In genomic region chr1:79759436-79759972, GRCm38 (mm10) we compare ENCODE assay signal across 8 mouse cellular contexts. TPM values are rescaled to one million over a fixed set of nuclear protein-coding genes. Genes with fewer than 3 reads are reported as not detected.
DNase-seq lines count a peak whose midpoint lies in the region; ATAC-seq lines count a peak whose summit lies in the region.

No protein-coding gene starts in this region.

- no peak overlapping the region; the same call in 1 of the 2 replicates for H3K27ac ChIP-seq in liver, embryonic 12.5 days
- no peak overlapping the region for H3K27ac ChIP-seq in stomach, embryonic 16.5 days (ENCODE audit: low read length)

- H3K27me3 ChIP-seq in megakaryocyte, embryonic 14.5 days (replicated peaks) = no peaks in the 10 kb centered on the region
- H3K27me3 ChIP-seq in liver, embryonic 12.5 days (replicated peaks) = no peaks in the 10 kb centered on the region
- H3K27me3 ChIP-seq in stomach, embryonic 16.5 days (ENCODE audit: control insufficient read depth, insufficient read depth, low read length) = no peaks in the 10 kb centered on the region

- H3K9me3 ChIP-seq in megakaryocyte, embryonic 14.5 days = no peaks in the 10 kb centered on the region
- H3K9me3 ChIP-seq in liver, embryonic 12.5 days (replicated peaks) = no peaks in the 10 kb centered on the region
- H3K9me3 ChIP-seq in stomach, embryonic 16.5 days (replicated peaks; ENCODE audit: control insufficient read depth, low read length) = no peaks in the 10 kb centered on the region

- H3K4me1 ChIP-seq in megakaryocyte, embryonic 14.5 days = peaks cover 87% of the 10 kb centered on the region
- H3K4me1 ChIP-seq in liver, embryonic 12.5 days = peaks cover 49% of the 10 kb centered on the region
- peaks cover 22% of the 10 kb centered on the region for H3K4me1 ChIP-seq in stomach, embryonic 16.5 days (ENCODE audit: control insufficient read depth, insufficient read depth, low read length)

- 77% methylated on average over 5 of the region's 5 CpGs for WGBS in liver, embryonic 12.5 days (ENCODE audit: insufficient replicate concordance)
- WGBS in stomach, embryonic 16.5 days = 64% methylated on average over 5 of the region's 5 CpGs

- H3K4me3 ChIP-seq in megakaryocyte, embryonic 14.5 days (replicated peaks) = peak overlapping the region; percentile 97
- H3K4me3 ChIP-seq in liver, embryonic 12.5 days = no peak overlapping the region
- no peak overlapping the region for H3K4me3 ChIP-seq in stomach, embryonic 16.5 days (replicated peaks; ENCODE audit: low read length)

- peak; percentile 73 for DNase-seq in heart, adult 11 months
- DNase-seq in heart, postnatal 4 days = no peak
- no peak for DNase-seq in adrenal gland, postnatal 36 days

- H3K9ac ChIP-seq in liver, embryonic 12.5 days = no peak overlapping the region
- H3K9ac ChIP-seq in stomach, embryonic 16.5 days (ENCODE audit: low read length) = no peak overlapping the region

- no peak for ATAC-seq in megakaryocyte, adult 5-6 weeks (ENCODE audit: poor library complexity, severe bottlenecking)
- ATAC-seq in liver, embryonic 12.5 days = no peak
- ATAC-seq in stomach, embryonic 16.5 days (ENCODE audit: insufficient read depth, low FRiP score) = no peak
- ATAC-seq in granulocyte monocyte progenitor cell, adult 5-6 weeks (replicated peaks; ENCODE audit: poor library complexity, severe bottlenecking) = no peak

- H3K36me3 ChIP-seq in megakaryocyte, embryonic 14.5 days (replicated peaks; ENCODE audit: low read length) = peaks cover 41% of the 10 kb centered on the region
- no peaks in the 10 kb centered on the region for H3K36me3 ChIP-seq in liver, embryonic 12.5 days
- H3K36me3 ChIP-seq in stomach, embryonic 16.5 days (ENCODE audit: control insufficient read depth, insufficient read depth, low read length) = no peaks in the 10 kb centered on the region

- H3K4me2 ChIP-seq in liver, embryonic 12.5 days = peak overlapping the region; percentile 86; the same call in 1 of the 2 replicates
- H3K4me2 ChIP-seq in stomach, embryonic 16.5 days (ENCODE audit: low read depth, low read length) = peak overlapping the region; percentile 23; the same call in 1 of the 2 replicates

RNA-seq across cellular contexts. Expression of gene Mrpl44, which starts 16.3 kb away (rescaled TPM):
- 10 to 100 TPM; 41.4 to 42.6 TPM for total RNA-seq in heart, postnatal 4 days (2021)
- 23.6 and 32.1 TPM in 2 replicates for polyA plus RNA-seq in megakaryocyte, embryonic 14.5 days (2012; ENCODE audit: insufficient read depth, low replicate concordance)
- total RNA-seq in megakaryocyte, adult 5-6 weeks (2015) = 18.6 and 23.2 TPM in 2 replicates
- total RNA-seq in megakaryocyte, adult 5-6 weeks (2017) = 15.4 and 20.3 TPM in 2 replicates
- 35.0 and 35.4 TPM in 2 replicates for polyA plus RNA-seq in liver, embryonic 12.5 days (2016; fragmentation: Nextera tagmentation; extraction: Ambion mirVana)
- 47.6 and 51.0 TPM in 2 replicates for polyA plus RNA-seq in stomach, embryonic 16.5 days (2015; fragmentation: Nextera tagmentation; extraction: Ambion mirVana)
- total RNA-seq in adrenal gland, postnatal 36 days (2021) = 10 to 100 TPM; 50.2 to 60.1 TPM
- 51.4 and 64.8 TPM in 2 replicates for total RNA-seq in granulocyte monocyte progenitor cell, adult 5-6 weeks (2014; fragmentation: Nextera tagmentation)
- 60.6 and 88.9 TPM in 2 replicates for total RNA-seq in granulocyte monocyte progenitor cell, adult 5-6 weeks (2017)

RNA-seq across cellular contexts. Expression of gene Wdfy1, which starts 16.4 kb away (rescaled TPM):
- total RNA-seq in heart, postnatal 4 days (2021) = 10 to 100 TPM; 30.5 to 31.3 TPM
- 92.7 and 98.6 TPM in 2 replicates for polyA plus RNA-seq in megakaryocyte, embryonic 14.5 days (2012; ENCODE audit: insufficient read depth, low replicate concordance)
- 18.4 and 21.0 TPM in 2 replicates for total RNA-seq in megakaryocyte, adult 5-6 weeks (2015)
- 9.0 and 19.3 TPM in 2 replicates for total RNA-seq in megakaryocyte, adult 5-6 weeks (2017)
- polyA plus RNA-seq in liver, embryonic 12.5 days (2016; fragmentation: Nextera tagmentation; extraction: Ambion mirVana) = 16.2 and 16.5 TPM in 2 replicates
- polyA plus RNA-seq in stomach, embryonic 16.5 days (2015; fragmentation: Nextera tagmentation; extraction: Ambion mirVana) = 32.9 and 41.8 TPM in 2 replicates
- 10 to 100 TPM; 44.9 to 49.9 TPM for total RNA-seq in adrenal gland, postnatal 36 days (2021)
- 24.7 and 31.1 TPM in 2 replicates for total RNA-seq in granulocyte monocyte progenitor cell, adult 5-6 weeks (2014; fragmentation: Nextera tagmentation)
- total RNA-seq in granulocyte monocyte progenitor cell, adult 5-6 weeks (2017) = 8.6 and 10.5 TPM in 2 replicates
